Mouse (Mus musculus) liver, adult 2 months (tissue): ENCODE measurements at regions not wholly inside any gene's neighbourhood (a gene's known extent, or its start where the extent isn't known, plus 50 kb on each side); places are given as distances from the start of the nearest gene placed in this dataset.

ENCODE experiments used
- DNase-seq: peaks from one replicate; pipeline ENCODE4 v3.0.0-alpha.2; 2011; ENCODE audit warnings: low read depth, low spot score; ENCODE audit errors: extremely low read depth
- H3K27ac ChIP-seq: fragments of 200-500 bp; replicated peaks from 2 replicates; pipeline ENCODE4 v1.5.1; 2012; ENCODE audit warnings: low read depth, mild to moderate bottlenecking, control low read depth, inconsistent platforms, low read length; ENCODE audit not compliant: insufficient read depth
- H3K27me3 ChIP-seq: fragments of 200-500 bp; 2 replicates; pipeline ENCODE4 v1.6.1; 2012; ENCODE audit warnings: mild to moderate bottlenecking, moderate library complexity, low read length, inconsistent platforms; ENCODE audit not compliant: control insufficient read depth, insufficient read depth
- H3K36me3 ChIP-seq: fragments of 200-500 bp; 2 replicates; pipeline ENCODE4 v1.6.1; 2012; ENCODE audit warnings: low read length, inconsistent platforms; ENCODE audit not compliant: control insufficient read depth, insufficient read depth
- H3K4me1 ChIP-seq: fragments of 200-500 bp; 2 replicates; pipeline ENCODE4 v1.6.1; 2011; ENCODE audit warnings: low read length; ENCODE audit not compliant: control insufficient read depth, insufficient read depth
- H3K4me3 ChIP-seq: fragments of 200-500 bp; 2 replicates; pipeline ENCODE4 v1.5.1; 2011; ENCODE audit warnings: low read depth, mild to moderate bottlenecking, control low read depth, low read length, moderate library complexity; ENCODE audit not compliant: insufficient read depth
- H3K79me2 ChIP-seq: fragments of 200-500 bp; 2 replicates; pipeline ENCODE4 v1.6.1; 2012; ENCODE audit warnings: inconsistent platforms, mild to moderate bottlenecking, low read length, moderate library complexity; ENCODE audit not compliant: control insufficient read depth, insufficient read depth
- H3K9ac ChIP-seq: fragments of 200-500 bp; 2 replicates; pipeline ENCODE4 v1.6.1; 2012; ENCODE audit warnings: low read depth, mild to moderate bottlenecking, control low read depth, inconsistent platforms, low read length
- CTCF ChIP-seq: fragments of 200-500 bp; IDR thresholded peaks from 2 replicates; pipeline ENCODE4 v1.5.1; 2011; ENCODE audit warnings: low read depth, low read length, control low read depth
- POLR2A ChIP-seq: fragments of 200-500 bp; IDR thresholded peaks from 2 replicates; pipeline ENCODE4 v1.6.1; 2011; ENCODE audit warnings: low read length, control low read depth; ENCODE audit not compliant: insufficient read depth; ENCODE audit errors: extremely low read depth
- WGBS: fragments of 180-500 bp; shearing (Covaris S2); methylation state at CpG from one replicate; pipeline ENCODE4 v1.1.7; 2018; 5-methylcytosine and 5-hydroxymethylcytosine counted together

DNA sequence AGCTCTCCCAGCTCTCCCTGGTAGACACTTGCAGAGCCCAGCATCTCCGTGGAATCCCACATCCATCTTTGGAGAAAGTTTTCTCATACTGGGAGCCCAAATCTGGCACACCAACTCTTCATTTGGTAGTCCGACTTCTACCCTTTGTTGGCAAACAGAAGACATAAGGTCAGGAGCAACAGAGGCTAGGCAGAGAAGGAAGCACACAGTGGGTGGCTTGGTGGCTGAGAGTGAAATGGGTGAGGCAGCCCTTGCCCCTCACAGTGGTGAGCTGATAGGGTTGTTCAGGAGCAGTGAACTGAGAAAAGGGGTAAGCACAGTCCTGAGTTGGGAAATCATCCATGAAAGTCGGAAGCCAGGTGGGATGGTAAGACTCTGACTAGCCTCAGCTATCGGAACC is 157.6 kb upstream of the Arid2 start:
- H3K9ac ChIP-seq, result no peak overlapping the region
- H3K4me1 ChIP-seq, result no peaks in the 10 kb centered on the region
- no peak overlapping the region for H3K4me3 ChIP-seq
- WGBS, result 87% methylated on average over 4 of the region's 4 CpGs
- H3K79me2 ChIP-seq, result no peaks in the 10 kb centered on the region
- no peak overlapping the region for H3K27ac ChIP-seq
- DNase-seq, result no peak
- TF ChIP-seq POLR2A (no peak), CTCF (no peak)
- no peaks in the 10 kb centered on the region for H3K27me3 ChIP-seq
- H3K36me3 ChIP-seq, result no peaks in the 10 kb centered on the region

DNA sequence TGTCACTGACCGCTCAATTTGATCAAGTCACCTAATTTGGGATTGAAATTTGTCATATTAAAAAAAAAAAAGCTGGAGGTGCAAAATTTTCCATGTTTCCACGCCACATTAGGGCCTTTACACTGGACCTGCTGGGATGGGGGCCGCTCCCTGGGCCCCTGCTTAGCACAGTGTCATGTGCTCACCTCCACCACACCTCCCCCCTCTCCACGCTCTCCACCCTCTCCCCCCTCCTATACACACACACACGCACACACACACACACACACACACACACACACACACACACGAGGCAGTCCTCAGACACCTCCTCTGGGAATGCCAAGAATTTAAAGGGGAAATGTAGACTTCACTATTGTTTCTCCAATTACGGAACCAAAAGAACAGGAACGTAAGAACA is 156.8 kb upstream of the Arid2 start:
- H3K27me3 ChIP-seq, result no peaks in the 10 kb centered on the region
- no peak for DNase-seq
- H3K4me1 ChIP-seq, result no peaks in the 10 kb centered on the region
- TF ChIP-seq CTCF, result no peak
- no peak for TF ChIP-seq POLR2A
- 84% methylated on average over 8 of the region's 8 CpGs for WGBS
- H3K4me3 ChIP-seq, result no peak overlapping the region
- H3K27ac ChIP-seq, result no peak overlapping the region
- H3K79me2 ChIP-seq, result no peaks in the 10 kb centered on the region
- H3K36me3 ChIP-seq, result no peaks in the 10 kb centered on the region
- no peak overlapping the region for H3K9ac ChIP-seq

DNA sequence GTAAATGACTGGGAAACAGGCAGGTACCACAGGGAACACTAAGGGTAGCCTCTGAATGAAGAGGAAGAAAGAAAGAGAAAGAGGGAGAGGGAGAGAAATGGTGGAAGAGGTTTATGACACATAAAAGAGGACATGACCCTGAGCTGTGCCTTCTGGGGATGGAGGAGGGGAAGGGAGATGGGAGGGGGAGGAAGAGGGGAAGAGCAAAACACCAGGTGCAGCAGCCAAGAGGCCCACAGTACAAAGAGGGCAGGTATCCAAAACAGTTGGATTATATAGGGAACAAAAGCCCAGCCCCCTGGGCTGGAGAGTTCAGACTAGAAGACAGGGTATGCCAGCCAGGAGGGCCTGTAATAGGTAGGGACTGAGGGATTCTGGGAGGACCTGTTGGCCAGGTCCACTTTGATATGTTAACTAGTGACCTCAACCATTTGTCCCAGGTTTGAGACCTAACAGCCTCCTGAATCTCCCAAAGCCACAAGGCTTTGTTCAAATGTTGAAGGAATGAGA is 155.7 kb upstream of the Arid2 start:
- no peak overlapping the region for H3K9ac ChIP-seq
- no peaks in the 10 kb centered on the region for H3K79me2 ChIP-seq
- no peak for DNase-seq
- no peaks in the 10 kb centered on the region for H3K36me3 ChIP-seq
- TF ChIP-seq POLR2A, result no peak
- TF ChIP-seq CTCF, result no peak
- no peak overlapping the region for H3K27ac ChIP-seq
- no peak overlapping the region for H3K4me3 ChIP-seq
- no peaks in the 10 kb centered on the region for H3K27me3 ChIP-seq
- no peaks in the 10 kb centered on the region for H3K4me1 ChIP-seq

DNA sequence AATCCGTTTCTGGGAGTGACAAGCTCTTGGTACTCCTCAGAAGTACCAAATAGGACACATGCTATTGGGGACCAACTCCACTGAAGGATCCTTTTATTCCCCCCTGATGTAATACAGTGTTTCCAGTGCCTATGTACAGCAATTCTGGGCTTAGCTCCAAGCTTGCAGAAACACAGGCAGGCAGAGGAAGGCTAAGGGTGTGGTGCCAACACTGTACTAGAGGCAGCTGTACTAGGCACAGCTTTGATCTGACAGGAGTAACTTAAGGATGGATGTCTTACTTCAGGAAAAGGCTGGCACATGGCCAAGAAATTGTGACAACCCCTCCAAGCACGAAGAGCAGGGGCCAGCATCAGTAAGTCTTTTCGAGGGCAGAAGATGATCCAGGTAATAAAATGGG is 154.7 kb upstream of the Arid2 start:
- Histone ChIP-seq H3K79me2 (no peaks in the 10 kb centered on the region), H3K4me3 (no peak overlapping the region), H3K27me3 (no peaks in the 10 kb centered on the region), H3K36me3 (no peaks in the 10 kb centered on the region), H3K9ac (no peak overlapping the region), H3K4me1 (no peaks in the 10 kb centered on the region), H3K27ac (no peak overlapping the region)
- DNase-seq, result no peak
- TF ChIP-seq POLR2A, result no peak
- TF ChIP-seq CTCF, result no peak
- WGBS, result 69% methylated on average over 3 of the region's 3 CpGs

GRCm38 (mm10) chr15:96135250-96135731 is 152.0 kb upstream of the Arid2 start:
- DNase-seq, result no peak
- H3K79me2 ChIP-seq, result no peaks in the 10 kb centered on the region
- WGBS, result 15% methylated on average over 13 of the region's 13 CpGs
- no peaks in the 10 kb centered on the region for H3K4me1 ChIP-seq
- TF ChIP-seq POLR2A, result no peak
- TF ChIP-seq CTCF, result no peak
- no peaks in the 10 kb centered on the region for H3K27me3 ChIP-seq
- H3K27ac ChIP-seq, result no peak overlapping the region
- H3K9ac ChIP-seq, result no peak overlapping the region
- no peaks in the 10 kb centered on the region for H3K36me3 ChIP-seq
- no peak overlapping the region for H3K4me3 ChIP-seq

DNA sequence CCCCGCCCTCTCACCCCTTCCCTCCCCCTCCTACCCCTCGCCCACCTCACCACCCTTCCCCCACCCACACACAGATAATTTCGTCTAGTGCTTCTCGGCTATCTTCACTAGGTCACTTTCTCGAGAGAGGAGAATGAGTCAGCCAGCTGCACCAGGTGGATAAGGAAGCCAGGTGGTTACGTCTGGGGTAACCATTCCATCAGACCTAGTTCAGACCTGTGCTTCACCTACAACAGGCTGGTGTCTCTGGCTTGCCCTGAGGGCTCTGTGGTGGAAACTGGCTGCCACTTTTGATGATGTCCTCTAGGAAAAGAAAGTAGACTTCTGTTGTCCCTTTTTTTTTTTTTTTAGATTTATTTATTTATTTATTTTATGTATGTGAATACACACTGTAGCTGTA is 151.5 kb upstream of the Arid2 start:
- Histone ChIP-seq H3K79me2 (no peaks in the 10 kb centered on the region), H3K4me3 (no peak overlapping the region), H3K27me3 (no peaks in the 10 kb centered on the region), H3K27ac (no peak overlapping the region), H3K4me1 (no peaks in the 10 kb centered on the region), H3K36me3 (no peaks in the 10 kb centered on the region), H3K9ac (no peak overlapping the region)
- WGBS, result 16% methylated on average over 6 of the region's 6 CpGs
- DNase-seq, result no peak
- TF ChIP-seq POLR2A, result no peak
- no peak for TF ChIP-seq CTCF
